21 mouse cellular contexts compared by ENCODE assay signal in genomic region chr5:128369111-128369510, GRCm38 (mm10).
DNase-seq lines count a peak whose midpoint lies in the region; ATAC-seq and TF ChIP-seq lines count a peak whose summit lies in the region.
"Had no signal": no experiment of that assay in that cellular context is flagged by ENCODE, and none has a peak within 500 bp of the region (broad histone marks: within the 10 kb centered on the region; RNA-seq: fewer than 3 reads in every experiment).

No protein-coding gene starts in this region.

- no peaks in the 10 kb centered on the region; the same call in 1 of the 2 replicates for H3K9me3 ChIP-seq in hindbrain, embryonic 12.5 days (replicated peaks)
- H3K9me3 ChIP-seq in midbrain, embryonic 13.5 days: no peaks in the 10 kb centered on the region
- H3K9me3 ChIP-seq: embryonic facial prominence, embryonic 10.5 days; forebrain, embryonic 15.5 days; heart, embryonic 15.5 days; intestine, embryonic 15.5 days had no signal

- no peak for DNase-seq in frontal cortex, postnatal 10 days (ENCODE audit: low spot score in 2 of 2)
- peak; percentile 51 for DNase-seq in layer of hippocampus, adult 9-11 months
- DNase-seq in layer of hippocampus, postnatal 25 days (ENCODE audit: extremely low spot score in 1 of 2, low spot score in 1 of 2): no peak
- peak; percentile 49 for DNase-seq in brain, embryonic 14.5 days (ENCODE audit: low read depth)
- DNase-seq: adrenal gland, adult 2 months; adrenal gland, postnatal 25 days; cerebellum, adult 18-20 months; cerebellum, adult 9-11 months; cerebellum, postnatal 36 days; heart, adult 18-20 months; heart, postnatal 14 days had no signal

- ATAC-seq in frontal cortex, adult (ENCODE audit: low TSS enrichment): peak; percentile 48; the same call in 1 of the 2 replicates
- ATAC-seq in hindbrain, embryonic 12.5 days (ENCODE audit: low FRiP score): no peak
- ATAC-seq in midbrain, embryonic 13.5 days: no peak
- ATAC-seq: forebrain, embryonic 15.5 days; intestine, embryonic 15.5 days had no signal

- no peak overlapping the region for H3K27ac ChIP-seq in hindbrain, embryonic 12.5 days
- H3K27ac ChIP-seq in midbrain, embryonic 13.5 days: no peak overlapping the region
- H3K27ac ChIP-seq: embryonic facial prominence, embryonic 10.5 days; forebrain, embryonic 15.5 days; heart, embryonic 15.5 days; hindbrain, embryonic 14.5 days; intestine, embryonic 15.5 days had no signal

- TF ChIP-seq CTCF in brain, embryonic 14.5 days (IDR thresholded peaks at IDR 0.05; ENCODE audit: borderline replicate concordance, extremely low read depth, insufficient read depth, insufficient read length): no peak

- WGBS in hindbrain, embryonic 12.5 days: 94% methylated on average over 7 of the region's 7 CpGs
- 87% methylated on average over 7 of the region's 7 CpGs for WGBS in midbrain, embryonic 13.5 days

- no peak overlapping the region for H3K4me2 ChIP-seq in hindbrain, embryonic 12.5 days (replicated peaks)
- H3K4me2 ChIP-seq in midbrain, embryonic 13.5 days (replicated peaks): no peak overlapping the region
- H3K4me2 ChIP-seq: forebrain, embryonic 15.5 days; heart, embryonic 11.5 days; heart, embryonic 15.5 days; hindbrain, embryonic 14.5 days; intestine, embryonic 15.5 days had no signal

- no peaks in the 10 kb centered on the region for H3K4me1 ChIP-seq in hindbrain, embryonic 12.5 days
- no peaks in the 10 kb centered on the region for H3K4me1 ChIP-seq in midbrain, embryonic 13.5 days (replicated peaks)
- H3K4me1 ChIP-seq: embryonic facial prominence, embryonic 10.5 days; forebrain, embryonic 15.5 days; heart, embryonic 15.5 days; intestine, embryonic 15.5 days had no signal

- TF ChIP-seq POLR2A in brain, embryonic 14.5 days (IDR thresholded peaks at IDR 0.05; ENCODE audit: borderline replicate concordance, extremely low read depth, insufficient read depth, insufficient read length, poor library complexity, severe bottlenecking): no peak

- H3K36me3 ChIP-seq in hindbrain, embryonic 12.5 days: no peaks in the 10 kb centered on the region
- no peaks in the 10 kb centered on the region for H3K36me3 ChIP-seq in midbrain, embryonic 13.5 days
- H3K36me3 ChIP-seq: embryonic facial prominence, embryonic 10.5 days; forebrain, embryonic 15.5 days; heart, embryonic 15.5 days; intestine, embryonic 15.5 days had no signal

- H3K9ac ChIP-seq in hindbrain, embryonic 12.5 days: no peak overlapping the region
- H3K9ac ChIP-seq in midbrain, embryonic 13.5 days (replicated peaks): no peak overlapping the region
- H3K9ac ChIP-seq: forebrain, embryonic 15.5 days; heart, embryonic 15.5 days; hindbrain, embryonic 14.5 days; intestine, embryonic 15.5 days had no signal

- H3K4me3 ChIP-seq in hindbrain, embryonic 12.5 days: no peak overlapping the region
- no peak overlapping the region for H3K4me3 ChIP-seq in midbrain, embryonic 13.5 days (replicated peaks)
- H3K4me3 ChIP-seq: embryonic facial prominence, embryonic 10.5 days; forebrain, embryonic 15.5 days; heart, embryonic 15.5 days; intestine, embryonic 15.5 days had no signal

- H3K27me3 ChIP-seq in hindbrain, embryonic 12.5 days: no peaks in the 10 kb centered on the region
- H3K27me3 ChIP-seq in midbrain, embryonic 13.5 days: no peaks in the 10 kb centered on the region
- H3K27me3 ChIP-seq: CH12.LX; forebrain, embryonic 15.5 days; heart, embryonic 15.5 days; intestine, embryonic 15.5 days had no signal

Comparison
In these comparisons a context has a peak if more than half of its experiments do, and no peak if none do; other contexts are left out.
1. DNase-seq: peak in layer of hippocampus, adult 9-11 months (single experiment) and brain, embryonic 14.5 days (single experiment); none in frontal cortex, postnatal 10 days (0 of 2) and layer of hippocampus, postnatal 25 days (0 of 2).